Mouse (Mus musculus) thymus, postnatal 0 days (tissue): ENCODE data around the gene Eif4enif1. TPM values are rescaled to one million over a fixed set of nuclear protein-coding genes. Genes with fewer than 3 reads are reported as not detected.
A peak's percentile ranks its signal among the peaks of the same experiment; 100 is the strongest.

ENCODE experiments used
- DNase-seq: peaks from one replicate; pipeline ENCODE4 v3.0.0-alpha.2; 2015; ENCODE audit warnings: low spot score
- polyA plus RNA-seq: library from polyadenylated mRNA; unstranded; fragments of >200 nt; fragmentation: Nextera tagmentation; extraction: Ambion mirVana; gene quantifications from 2 replicates; pipeline ENCODE4 v1.2.1, GENCODE M21; 2015

Gene Eif4enif1
- polyA plus RNA-seq, 1 experiment from 2014 or later = 29.6 TPM

DNA sequence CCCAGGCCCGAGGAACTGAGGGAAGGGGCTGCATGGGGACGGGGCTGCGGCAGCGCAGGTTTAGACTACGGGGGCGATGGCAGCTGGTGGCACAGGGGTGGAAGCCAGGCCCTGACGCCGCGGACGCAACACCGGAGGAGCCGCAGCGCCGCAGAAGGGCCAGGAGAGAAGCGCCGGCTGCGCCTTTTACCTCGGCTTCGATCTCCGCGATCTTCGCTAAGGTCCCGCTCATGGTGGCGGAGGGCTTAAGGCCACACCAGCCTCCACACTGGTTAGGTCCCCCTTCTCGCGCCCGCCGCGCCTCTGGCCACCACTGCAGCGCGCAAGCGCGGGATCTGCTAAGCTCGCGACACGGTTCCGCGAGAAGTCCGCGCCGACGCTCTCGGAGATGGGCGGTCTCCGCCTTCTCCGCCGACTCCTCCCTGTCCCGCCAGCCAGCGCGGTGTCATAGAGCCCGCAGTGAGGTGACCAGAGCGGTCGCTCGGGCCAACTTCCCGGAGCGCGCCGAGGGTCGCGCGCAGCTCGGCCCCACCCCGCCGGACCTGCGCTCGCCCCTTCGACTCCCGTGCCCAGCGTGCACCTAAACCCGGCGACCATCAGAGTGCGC is 64.0 kb downstream of the Eif4enif1 start, which contains the start of gene Drg1:
Drg1 (minus strand) TSS at position 337 of the 607 bp plus-strand sequence.
- peak; percentile 95 for DNase-seq

- no peak for DNase-seq
These were observed 64.9 kb downstream of the Eif4enif1 start for GRCm38 (mm10) chr11:3267133-3267532.

DNA sequence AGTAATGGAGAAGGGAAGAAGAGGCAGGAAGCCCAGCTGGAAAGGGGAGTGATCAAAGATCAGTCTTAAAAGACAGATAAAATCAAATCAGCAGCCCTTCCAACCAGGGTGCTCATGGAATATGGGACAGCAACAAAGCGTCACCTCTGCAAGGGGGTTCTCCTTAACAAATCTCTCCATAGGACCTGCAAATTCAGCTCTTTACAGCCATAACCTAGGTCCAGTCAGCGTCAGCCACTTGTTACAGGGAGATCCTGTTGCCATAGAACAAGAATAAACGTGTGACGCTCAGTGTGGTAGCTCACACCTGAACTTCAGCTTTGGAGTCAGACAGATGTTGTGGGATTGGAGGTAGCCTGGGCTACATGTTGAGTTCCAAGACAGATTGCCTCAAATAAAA is 67.0 kb downstream of the Eif4enif1 start:
- no peak for DNase-seq

DNA sequence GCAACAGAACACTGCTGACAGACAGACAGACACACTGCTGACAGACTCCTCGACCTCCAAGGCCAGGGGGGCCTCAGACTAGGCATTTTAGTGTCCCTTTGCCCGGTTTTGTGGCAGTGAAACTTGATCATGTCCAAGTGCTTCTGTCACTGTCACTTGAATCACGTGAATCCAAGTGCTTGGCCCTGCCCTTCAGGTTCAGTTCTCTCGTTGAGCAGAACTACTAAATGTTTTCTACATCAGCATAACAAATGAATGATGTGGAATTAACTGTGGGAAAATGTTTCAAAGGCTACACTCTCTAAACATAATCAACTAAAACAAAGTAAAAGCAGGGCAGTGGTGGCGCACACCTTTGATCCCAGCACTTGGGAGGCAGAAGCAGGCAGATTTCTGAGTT is 76.2 kb downstream of the Eif4enif1 start:
- DNase-seq = no peak

DNA sequence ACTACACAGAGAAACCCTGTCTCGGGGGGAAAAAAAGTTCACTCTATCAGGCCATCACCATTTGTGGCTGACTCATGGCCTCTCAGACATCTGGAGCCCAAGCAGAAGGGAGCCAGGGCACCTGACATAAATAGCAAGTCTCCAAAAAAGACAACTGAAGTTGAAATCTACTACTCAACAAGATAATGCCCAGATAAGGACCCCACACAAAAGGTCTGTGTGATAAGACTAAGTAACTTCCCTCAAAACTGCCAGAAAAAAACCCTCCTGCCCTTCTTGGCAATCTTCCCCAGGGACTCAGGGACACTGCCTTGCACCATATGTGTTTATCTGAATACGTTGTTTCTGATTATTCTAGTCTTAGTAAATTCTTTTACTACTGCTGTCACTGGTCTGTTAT is 77.5 kb downstream of the Eif4enif1 start:
- no peak for DNase-seq

DNA sequence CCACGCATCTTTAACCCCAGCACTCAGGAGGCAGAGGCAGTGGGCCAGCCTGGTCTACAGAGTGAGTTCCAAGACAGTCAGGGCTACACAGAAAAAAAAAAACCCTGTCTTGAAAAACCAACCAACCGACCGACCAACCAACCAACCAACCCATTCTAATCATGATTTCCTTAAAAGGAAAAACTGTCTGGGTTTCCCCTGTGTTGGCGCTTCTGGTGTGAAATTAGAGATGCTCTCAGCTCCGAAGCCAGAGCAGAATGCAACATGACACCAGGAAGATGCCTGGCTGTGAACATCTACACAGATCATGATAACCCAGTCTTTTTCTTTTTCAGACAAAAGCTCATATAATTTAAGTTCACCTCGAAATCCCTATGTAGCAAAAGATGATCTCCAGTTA is 80.7 kb downstream of the Eif4enif1 start:
- DNase-seq = no peak

- no peak for DNase-seq
These were observed 81.5 kb downstream of the Eif4enif1 start for GRCm38 (mm10) chr11:3283645-3284044.

DNA sequence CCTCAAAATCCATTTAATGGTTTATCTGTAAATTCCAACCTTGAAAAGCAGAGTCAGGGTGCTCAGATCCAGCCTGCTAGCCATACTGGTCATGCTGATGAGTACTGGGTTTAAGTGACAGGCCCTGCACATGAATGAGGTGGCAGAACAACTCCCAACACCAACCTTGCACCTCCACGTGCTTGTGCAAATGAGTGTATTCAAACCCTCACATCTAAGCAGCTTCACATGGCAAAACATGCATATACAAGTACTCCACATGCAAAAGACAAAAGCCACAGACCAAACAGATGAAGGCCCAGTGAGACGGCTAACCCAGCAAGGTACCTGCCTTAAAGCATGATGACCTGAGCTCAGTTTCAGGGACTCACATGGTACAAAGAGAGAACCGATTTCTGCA is 83.7 kb downstream of the Eif4enif1 start:
- DNase-seq = no peak

- DNase-seq = no peak
These were observed 84.9 kb downstream of the Eif4enif1 start for GRCm38 (mm10) chr11:3287131-3287530.

- no peak for DNase-seq
These were observed 85.7 kb downstream of the Eif4enif1 start for GRCm38 (mm10) chr11:3287921-3288320.

GRCm38 (mm10) chr11:3288521-3289301 is 86.5 kb downstream of the Eif4enif1 start, which contains the start of gene Patz1:
Gene Patz1 (plus strand): TSS chr11:3288874.
- DNase-seq = peak; percentile 53

- peak; percentile 88 for DNase-seq
These were observed 87.2 kb downstream of the Eif4enif1 start for GRCm38 (mm10) chr11:3289302-3289802.

GRCm38 (mm10) chr11:3289803-3290639 is 87.8 kb downstream of the Eif4enif1 start:
- peak; percentile 95 for DNase-seq

GRCm38 (mm10) chr11:3290640-3291310 is 88.6 kb downstream of the Eif4enif1 start:
- DNase-seq = peak; percentile 78

DNA sequence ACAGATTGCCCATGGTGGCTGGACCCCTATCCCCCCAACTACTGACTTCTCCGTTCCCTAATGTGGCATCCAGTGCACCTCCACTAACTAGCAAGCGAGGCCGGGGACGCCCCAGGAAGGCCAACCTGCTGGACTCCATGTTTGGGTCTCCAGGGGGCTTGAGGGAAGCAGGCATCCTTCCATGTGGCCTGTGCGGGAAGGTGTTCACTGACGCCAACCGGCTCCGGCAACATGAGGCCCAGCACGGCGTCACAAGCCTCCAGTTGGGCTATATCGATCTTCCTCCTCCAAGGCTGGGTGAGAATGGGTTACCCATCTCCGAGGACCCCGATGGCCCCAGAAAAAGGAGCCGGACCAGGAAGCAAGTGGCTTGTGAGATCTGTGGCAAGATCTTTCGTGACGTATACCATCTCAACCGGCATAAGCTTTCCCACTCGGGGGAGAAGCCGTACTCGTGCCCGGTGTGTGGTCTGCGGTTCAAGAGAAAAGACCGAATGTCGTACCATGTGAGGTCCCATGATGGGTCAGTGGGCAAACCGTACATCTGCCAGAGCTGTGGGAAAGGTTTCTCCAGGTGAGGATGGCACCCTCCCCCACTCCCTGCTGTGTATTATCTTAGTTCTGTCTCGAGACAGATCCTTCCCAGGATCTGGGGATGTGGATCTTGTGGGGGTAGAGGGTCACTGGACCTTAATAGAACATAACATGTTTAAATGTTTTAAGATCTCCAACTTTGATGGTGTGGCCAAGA is 89.3 kb downstream of the Eif4enif1 start:
- DNase-seq = peak; percentile 39

DNA sequence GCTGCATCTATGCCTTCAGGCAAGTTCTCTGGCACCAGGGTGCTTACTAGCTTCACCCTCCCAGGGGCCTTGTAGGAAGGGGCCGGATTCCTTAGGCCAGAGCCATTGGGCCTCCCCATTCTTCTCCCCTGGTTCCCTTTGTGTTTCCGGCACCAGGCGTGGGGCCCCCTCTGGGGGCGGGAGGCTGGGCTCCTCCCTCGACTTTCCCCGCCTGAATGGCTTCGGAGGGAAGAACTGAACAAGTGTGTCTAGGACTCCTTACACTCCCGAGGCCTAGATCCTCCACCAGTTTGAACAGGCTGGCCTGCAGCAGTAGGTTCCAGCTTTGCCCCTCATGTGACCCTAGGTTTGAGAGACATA is 89.8 kb downstream of the Eif4enif1 start:
- DNase-seq = peak; percentile 71

GRCm38 (mm10) chr11:3292711-3293249 is 90.6 kb downstream of the Eif4enif1 start:
- no peak for DNase-seq

- no peak for DNase-seq
These were observed 91.2 kb downstream of the Eif4enif1 start for GRCm38 (mm10) chr11:3293361-3293760.
